Mouse (Mus musculus) retina, postnatal 1 day (tissue): ENCODE measurements at regions not wholly inside any gene's neighbourhood (a gene's known extent, or its start where the extent isn't known, plus 50 kb on each side); places are given as distances from the start of the nearest gene placed in this dataset.

Source experiments
- DNase-seq: peaks from one replicate; pipeline ENCODE4 v3.0.0-alpha.2; 2012

DNA sequence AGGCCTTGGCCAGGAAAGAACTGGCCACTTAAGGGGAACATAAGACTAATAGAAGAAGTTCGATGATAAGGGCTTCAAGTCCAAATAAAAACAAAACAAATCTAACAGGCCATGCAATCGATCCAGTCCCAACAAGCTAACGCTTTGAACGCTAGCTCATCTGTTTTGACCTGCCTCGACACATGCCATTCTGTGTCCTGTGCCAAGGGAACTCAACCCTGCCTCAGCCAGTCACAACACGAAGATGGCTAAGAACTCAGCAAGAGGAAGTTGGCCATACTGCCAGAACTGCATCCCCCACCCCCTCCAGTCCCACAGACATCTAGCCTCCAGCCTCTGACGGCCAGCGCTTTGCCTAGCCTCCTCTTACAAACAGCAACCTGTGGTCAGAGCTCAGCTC is 259.1 kb downstream of the Gm12728 start:
- no peak for DNase-seq

DNA sequence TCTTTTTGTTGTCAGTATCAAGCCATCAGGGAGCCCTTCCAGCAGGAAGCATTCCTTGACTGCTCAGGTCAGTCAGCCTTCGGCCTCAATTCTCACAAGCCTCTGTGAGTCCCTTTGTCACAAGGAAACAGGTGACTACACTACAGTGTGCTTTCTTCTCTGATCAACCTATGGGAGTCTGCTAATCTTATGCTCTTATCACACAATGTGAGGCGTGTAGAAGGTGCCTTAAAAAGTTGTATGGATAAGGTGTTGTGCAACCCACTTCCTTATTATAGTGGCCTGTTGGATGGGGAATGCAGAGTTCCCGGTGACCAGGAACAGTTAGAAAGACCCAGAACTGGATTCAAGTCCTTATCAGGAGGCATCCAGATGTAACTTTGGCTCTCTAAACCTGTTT is 260.2 kb downstream of the Gm12728 start:
- DNase-seq: no peak

DNA sequence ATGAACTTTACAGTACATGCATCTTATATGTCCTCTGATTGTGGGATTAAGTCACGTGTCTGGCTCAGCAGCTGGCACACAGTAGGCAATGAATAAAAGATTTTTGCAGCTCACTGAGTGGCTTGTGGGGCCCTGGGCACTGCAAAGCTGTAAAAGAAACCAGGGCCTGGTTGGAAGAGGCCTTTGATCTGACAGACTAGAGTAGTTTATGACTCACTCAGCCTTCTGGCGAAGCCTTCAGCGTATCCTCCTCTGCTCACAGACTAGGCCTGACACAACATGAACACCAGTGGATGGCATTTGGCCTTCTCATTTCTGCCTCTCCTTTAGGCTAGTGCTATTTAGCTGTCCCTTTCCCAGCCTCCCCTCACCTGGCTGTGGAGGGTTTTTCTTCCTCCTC is 260.6 kb downstream of the Gm12728 start:
- no peak for DNase-seq

DNA sequence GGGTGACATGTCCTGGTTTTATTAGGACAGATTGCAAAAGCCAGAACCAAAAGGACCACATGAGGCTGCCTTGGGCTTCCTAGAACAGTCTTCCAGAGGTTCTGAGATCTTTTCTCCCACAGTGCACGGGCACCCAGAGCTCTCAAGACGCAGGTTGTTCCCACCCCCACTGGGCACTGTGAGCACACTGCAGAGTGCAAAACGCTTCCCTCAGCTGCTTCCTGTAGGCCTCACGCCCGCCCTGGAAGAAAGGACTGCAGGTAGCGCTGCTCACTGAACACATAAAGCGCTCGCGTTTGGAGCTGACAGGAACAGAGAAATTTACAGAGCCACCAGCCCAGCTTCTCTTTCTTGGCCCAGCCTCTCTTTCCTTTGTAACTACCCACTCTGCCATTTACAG is 262.5 kb upstream of the Usp24 start:
- no peak for DNase-seq

DNA sequence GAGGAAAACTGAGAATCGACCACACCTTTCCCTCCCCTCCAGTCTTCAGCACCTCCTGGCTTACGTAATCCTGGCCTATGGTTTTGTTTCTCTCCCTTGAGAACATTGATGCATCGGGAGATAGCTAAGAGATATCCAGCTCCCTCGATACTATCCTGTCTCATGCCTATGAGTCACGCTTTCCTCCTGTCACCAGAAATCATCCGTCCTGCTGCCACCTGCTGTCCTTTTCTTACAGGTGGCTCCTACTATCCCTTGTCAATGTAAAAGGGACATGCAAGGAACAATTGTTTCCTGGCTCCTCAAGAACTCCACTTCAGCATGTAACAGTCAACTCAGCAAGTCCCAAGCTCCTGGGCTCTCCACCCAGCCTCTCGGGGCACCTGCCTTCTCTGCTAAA is 261.7 kb upstream of the Usp24 start:
- DNase-seq: no peak

DNA sequence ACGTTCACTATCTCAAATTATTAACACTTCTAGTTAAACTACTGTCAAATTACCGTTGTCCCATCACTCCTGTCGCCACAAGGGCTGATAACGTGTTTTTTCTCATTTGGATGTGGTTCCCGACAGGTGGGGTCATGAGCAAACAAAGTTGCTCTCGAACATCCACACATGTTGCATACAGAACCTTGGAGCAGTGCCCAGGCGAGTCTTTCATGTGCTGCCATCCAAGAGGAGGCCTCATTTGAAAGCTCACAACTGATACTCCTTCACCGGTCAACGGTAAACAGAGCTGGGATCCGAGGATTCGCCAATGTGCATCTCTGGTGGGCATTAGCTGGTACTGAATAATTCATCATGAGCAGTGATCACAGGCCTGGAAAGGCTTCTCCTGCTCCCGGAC is 253.4 kb upstream of the Usp24 start:
- no peak for DNase-seq

DNA sequence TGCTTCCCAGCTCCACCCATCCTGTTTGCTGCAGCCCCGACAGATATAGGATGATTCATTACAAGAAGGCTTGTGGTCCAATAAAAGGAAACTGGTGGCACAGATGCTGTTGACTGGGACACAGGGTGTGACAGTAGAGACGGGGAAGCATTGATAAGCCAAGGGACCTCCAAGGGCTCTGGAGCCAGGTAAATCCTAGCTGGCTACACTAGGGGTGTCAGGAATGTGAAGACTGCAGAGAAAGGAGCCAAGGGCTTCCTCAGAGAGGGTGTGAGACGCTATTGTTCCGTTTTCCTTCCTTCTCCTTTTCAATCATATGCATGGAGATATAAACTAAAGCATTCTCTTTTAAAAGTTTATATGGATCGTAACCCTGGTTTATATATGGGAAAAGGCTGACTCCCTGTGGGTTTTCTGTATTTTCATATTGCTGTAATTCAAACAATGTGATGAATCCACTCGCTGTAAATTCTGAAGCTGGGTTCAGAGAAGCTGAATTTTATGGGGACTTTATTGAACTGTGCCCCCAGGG is 252.1 kb upstream of the Usp24 start:
- DNase-seq: no peak

DNA sequence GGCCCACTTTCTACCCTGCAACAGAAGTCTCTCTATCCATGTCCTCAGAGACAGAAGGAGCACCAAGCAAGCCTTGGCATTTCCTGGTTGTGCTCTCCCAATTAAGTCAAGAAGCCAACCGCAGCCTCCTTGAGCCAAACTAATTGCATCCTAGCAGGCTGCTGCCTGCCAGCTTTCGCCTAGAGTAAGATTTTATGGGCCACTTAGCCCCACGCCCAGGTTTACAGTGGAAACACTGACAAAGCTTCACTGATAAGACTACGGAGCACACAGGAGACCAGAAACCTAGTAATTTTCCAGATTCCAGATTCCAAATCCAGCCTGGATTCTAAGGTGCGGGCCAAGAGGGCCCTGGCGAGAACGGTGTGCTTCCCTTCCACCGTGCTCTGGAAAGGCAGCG is 249.0 kb upstream of the Usp24 start:
- DNase-seq: no peak

DNA sequence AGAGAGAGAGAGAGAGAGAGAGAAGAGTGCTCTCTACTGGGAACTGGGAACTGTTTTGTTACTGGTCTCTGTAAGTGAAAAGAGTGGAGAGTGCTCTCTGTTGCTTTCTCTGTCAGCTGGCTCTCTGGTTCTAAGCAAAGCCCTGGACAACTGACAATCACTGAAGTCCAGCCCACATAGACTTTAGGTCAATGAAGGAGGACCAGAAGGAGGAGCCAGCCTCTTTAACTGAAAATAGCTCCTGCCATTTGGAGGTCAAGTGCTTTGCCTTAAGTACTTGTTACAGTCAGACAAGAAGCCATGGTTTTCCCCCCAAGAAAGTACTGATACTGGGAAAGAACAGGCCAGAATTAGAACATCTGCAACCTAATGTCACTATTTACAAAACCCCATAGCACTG is 232.5 kb upstream of the Usp24 start:
- DNase-seq: no peak

DNA sequence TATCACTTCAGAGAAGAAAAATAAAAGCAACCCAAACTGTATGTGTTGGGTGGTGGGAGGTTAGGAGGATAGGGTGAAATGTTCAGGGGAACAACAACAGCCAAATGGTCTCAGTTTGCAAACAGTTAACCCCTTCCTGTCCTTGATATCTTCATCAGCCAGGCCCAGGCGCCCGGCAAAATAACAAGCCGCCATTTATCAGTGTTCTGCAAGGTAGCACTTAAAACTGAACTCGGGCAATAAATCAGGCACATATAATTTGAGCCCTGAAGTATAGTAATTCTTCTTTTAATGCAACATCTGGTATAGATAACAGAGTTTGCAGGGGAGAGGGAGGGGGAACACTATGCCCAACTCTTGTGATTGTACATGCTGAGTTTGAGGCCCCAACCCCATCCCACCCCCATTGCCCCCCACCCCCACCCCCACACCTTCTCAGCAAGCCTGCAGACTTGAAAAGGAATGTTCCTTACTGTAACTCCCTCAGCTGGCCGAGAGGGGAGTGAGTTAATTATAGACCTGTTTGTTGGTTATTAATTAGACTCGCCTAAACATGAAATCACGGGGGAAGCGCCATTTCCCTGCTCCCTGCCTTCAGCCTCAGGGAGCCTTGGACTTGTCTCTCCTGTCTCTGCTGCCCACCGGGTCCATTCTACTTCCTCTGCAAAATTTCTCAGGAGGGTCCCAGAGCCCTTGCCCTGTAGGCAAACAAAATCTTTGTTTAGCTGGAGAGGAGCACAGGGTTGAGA is 223.9 kb upstream of the Usp24 start:
- peak; percentile 28 for DNase-seq

DNA sequence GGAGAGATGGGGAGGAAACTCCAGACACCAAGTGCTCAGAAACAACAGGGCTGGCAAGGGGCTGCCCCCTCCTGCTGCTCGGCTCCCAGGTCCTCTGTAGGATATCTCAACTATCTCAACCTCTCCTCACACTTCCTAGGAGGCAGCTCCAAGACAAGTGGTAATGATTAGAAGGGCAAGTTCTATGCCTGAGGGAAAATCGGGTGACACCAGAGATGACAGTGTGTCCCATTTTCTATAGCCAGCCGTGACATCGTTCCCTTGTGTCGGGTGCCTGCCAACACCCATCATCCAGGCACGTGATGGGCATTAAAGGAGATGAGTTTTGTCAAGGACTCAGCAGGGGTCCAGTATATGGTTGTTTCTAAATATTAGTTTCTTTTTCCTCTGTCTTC is 223.3 kb upstream of the Usp24 start:
- DNase-seq: peak; percentile 55

DNA sequence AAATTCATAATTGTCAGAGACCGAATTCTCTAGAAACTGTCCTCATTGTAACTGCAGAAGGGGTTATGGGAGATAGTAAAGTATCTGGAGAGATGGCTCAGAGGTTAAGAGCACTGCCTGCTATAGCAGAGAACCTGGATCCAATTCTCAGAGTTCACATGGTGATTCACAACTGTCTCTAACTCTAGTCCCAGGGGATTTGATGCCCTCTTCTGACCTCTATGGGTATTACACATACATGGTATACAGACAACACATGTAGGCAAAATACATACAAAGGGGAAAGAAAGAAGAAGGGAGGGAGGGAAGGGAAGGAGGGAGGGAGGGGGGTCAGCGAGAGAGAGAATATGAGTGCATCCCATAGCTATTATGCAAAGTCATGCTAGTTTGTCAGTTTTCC is 222.8 kb upstream of the Usp24 start:
- DNase-seq: peak; percentile 68

DNA sequence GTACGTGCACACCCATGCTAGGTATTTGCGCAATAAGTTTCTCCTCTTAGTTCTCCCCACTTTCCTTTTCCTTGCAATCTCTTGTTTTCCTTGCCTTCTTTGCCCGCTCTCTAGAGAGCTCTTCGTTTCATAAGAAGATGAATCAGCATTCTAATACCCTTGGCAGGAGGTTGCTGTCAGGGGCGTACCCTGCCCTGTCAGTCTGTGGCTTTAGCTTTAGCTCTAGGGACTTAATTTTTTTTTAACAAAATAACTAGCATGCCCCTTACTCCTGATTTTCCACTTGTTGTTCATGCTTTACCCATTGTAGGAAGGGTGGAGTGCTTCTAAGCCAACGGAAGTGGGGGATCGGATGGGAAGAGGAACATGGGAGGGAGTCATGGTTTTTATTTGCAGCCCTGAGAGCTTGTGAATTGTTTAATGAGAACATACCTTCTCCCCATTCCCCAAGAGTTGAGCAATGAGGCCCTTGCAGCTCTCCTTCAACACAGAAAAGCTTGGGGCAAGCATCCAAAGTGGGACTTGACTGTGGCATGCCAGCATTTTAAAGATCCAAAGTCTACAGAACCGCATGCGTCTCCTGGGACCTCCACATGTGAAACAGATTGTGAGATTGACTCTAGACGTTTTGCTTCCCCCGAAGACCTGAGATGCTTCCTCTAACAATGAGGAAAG is 221.0 kb upstream of the Usp24 start:
- DNase-seq: no peak

DNA sequence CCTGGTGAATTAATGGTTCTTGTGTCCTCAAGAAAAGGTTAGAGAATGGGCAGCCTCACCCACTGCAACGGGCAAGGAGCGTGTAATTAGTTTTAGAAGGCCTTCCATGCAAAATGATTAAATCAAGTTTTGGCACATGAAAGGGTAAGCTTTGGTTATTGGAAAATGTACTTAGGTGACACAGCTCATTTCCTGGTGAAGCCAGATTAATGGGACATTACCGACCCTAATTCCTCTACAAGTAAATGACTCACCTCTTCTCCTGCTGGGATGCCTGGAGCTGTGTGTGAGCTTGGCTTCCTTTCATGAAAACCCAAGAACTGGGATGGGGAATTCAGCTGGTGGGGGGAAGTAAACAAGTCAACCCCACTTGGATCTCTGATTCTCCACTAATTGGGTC is 219.9 kb upstream of the Usp24 start:
- DNase-seq: no peak

DNA sequence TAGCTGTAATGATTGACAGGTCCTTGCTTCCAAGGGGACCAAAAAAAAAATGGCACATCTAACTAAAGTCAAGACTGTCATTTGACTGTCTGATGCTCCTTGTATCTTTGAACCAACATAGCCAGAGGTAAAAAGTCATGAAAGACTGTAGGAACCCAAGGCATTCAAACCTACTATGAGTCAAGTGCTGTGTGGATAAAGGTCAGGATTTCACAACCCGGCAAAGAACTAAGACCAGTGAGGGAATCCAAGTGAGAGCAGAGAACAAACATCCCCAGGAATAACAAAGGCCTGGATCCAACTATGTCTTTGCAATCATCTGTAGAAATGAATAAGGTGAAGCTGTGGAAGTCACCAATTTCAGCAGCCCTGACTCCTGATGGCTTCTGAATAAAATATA is 218.2 kb upstream of the Usp24 start:
- no peak for DNase-seq

DNA sequence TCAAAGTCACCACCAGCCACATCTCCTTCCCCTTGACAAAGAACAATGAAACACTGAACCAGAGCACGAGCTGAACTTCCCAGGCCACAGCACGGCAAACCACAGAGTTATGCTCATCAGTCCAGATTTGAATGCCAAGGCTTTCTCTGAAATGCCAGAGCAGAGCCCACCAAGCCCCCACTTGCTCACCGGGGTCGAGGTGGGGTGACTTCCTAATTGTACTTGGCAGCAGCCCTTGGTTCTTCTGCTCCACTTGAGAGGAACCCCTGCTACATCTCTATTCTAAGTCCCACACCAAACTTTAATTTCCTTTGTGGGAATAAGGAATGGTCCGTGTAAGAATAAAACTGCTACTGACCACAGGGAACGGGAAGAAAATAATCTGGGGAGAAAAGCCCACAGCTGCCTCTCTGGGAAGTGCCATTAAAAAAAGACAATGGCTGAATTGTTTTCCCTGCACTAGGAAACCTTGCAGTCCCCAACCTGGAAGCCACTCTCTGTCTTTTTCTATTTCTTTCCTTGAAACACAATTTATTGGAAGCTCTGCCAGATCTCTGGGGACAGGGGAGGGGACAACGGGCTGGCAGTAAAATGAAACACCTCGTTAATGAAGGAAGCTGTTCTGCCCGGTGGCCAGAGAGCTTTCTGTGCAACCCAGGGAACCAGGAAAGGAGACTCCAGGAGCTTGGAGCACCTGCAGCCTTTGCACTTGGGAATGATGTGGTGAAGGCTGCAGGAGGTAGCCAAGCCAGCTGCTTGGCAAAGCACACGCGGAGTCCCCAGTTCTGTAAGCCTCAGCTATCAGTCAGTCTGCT is 215.6 kb upstream of the Usp24 start:
- peak; percentile 75 for DNase-seq

DNA sequence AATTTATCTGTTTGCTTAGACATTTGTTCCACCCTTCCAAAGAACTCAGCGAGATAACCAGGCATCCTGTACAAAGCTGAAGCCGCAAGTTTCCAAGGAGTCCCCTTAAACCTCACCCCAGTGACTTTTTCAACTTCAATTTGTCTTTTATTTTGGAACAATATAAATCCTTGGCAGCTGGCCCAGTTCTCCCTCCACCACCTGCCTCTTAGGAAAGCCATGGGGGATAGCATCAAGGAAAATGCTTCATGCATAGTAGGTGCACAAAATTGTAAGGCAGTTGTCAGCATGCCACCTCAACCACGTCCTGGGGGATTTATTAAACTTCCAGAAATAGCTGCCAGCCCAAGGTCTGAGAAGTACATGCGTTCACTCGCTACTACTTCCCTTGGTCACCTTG is 214.1 kb upstream of the Usp24 start:
- DNase-seq: peak; percentile 44

DNA sequence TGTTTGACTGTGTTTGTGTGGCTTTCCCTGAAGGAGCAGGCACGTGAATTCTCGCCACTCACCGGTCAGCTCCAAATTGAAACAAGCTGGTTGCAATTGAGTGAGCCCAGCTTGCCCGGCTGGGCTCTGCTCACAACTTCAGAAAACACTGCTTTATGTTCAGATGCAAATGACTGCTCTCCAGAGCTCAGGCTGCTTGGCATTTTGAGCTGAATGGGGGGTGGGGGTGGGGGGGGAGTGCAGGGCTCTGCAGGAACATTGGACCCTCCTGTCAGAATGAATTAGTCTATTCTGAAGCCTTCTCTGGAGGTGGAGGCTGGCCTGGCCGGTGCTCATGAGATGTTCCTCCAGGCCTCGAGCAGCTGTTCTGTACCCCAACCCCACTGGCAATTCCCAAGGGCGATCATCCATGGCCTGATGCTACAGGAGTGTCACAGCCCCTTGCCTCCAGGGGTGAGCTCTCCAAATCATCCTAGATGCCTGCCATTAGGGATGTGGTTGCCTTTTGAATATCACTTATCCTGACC is 213.5 kb upstream of the Usp24 start:
- peak; percentile 80 for DNase-seq

DNA sequence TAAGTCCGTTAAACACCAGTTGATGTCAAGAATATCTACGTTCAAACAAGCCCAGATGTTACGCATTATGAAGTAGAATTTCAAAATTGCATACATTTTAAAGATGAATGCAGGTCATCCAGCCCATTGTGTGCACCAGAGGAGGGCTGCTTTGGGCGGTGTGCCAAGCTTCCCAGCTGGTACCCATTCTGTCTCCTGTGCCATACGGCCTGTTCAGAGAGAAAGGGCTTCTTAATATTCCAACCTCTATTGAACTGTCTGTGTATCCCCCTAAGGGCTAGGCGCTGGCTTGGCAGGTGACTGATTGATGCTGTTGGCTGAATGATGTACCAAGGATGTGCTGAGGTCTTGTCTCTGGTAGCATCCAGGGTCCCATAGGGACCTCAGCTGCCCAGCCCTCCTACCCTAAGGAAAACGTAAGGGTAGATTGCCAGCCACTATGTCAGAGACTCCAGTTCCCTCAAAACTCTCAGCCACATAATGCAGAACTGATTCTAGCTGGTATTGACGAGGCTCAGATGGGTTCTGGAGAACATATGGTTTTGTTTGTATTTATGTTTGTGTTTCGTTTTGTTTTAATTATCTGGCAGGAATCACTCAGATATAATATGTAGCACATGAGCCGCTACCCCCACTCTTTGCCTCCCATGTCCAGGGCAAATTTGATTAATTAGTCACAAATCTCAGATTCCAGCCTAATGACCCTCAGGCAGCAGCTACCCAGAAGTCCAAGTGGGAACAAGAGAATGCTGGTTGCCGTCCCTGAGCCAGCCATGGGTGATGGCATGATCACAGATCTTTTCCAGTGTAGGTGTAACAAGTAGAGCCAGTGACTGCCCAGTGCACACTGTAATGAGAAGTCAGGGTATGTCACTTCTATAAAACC is 212.0 kb upstream of the Usp24 start:
- DNase-seq: peak; percentile 77

DNA sequence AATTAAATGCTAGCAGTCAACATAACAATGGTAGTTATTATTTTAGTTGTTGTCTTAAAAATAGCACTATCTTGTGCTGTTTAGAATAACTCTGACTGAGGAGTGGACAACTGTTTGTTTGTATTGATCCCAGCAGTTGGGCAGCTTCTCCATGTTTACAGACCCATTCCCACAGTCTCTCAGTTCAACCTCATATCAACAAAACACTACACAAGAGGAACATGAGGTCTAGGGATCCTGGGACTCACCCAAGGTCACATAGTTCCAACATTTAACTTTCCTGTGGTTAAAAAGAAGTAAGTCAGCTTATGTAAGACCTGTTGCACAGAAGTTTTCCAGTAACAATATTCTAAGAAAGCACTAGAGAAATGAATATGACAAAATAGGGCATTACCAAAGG is 203.0 kb upstream of the Usp24 start:
- DNase-seq: no peak

DNA sequence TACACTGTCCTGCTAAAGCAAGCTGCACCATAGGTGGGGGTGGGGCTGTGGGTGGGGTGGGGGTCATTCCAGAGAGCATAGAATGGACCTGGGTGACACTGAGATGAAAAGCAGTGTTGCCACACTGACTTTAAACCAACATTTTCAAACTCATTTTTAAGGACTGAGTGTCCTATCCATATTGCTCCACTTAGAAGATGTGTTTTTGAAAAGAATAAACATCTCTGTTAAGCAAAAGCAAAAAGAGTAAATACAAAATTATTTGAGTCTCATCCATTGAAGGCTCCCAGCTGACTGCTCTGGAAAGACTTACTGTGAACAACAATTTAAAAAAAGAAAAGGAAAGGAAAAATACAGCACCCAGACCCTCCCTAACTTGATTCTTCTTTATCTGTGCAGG is 202.3 kb upstream of the Usp24 start:
- no peak for DNase-seq

DNA sequence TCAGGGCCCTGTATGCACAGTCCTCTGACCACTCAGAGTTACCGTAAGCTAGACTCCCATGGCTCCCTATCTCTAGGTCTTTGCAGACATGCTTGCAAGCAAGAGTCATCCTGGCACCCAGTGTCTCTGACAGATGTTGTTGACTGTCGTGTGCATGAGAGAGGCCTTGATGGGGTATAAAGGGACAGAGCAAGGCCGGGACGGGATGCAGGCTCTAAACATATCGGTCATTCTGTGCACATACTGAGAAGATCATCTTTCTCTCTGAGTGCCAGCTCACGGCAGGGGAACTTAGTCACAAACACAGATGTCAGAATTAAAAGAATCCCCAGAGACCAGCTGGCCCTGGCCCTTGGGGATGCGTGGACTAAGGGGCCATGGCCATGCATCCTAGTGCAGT is 199.4 kb upstream of the Usp24 start:
- DNase-seq: no peak

DNA sequence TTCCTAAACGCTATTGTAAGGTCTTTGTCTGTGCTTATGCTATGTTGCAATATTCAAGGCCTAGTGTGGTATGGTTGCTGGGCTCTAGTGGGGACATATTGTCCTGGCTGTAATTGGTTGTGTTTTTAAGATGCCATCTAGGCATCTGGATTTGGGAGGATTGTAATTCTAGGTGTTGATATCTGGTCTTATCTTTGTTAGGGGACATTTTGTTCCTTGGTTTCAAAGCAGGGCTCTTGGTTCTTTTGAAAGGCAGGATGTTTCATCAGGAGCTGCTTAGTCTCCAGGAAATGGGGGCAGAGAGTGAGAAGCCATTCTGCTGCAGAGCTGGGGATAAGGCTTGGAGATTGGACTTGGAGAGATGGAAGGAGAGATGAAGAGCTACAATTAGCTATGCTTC is 194.7 kb upstream of the Usp24 start:
- DNase-seq: no peak
